Mouse (Mus musculus) cortical plate, adult 2 months (tissue): Measurements from ENCODE around the gene Ifitm5.

ENCODE experiments used
- CTCF ChIP-seq: fragments of 200-500 bp; IDR thresholded peaks from 2 replicates; pipeline ENCODE4 v1.5.1; 2011; ENCODE audit warnings: mild to moderate bottlenecking, control low read depth, low read length; ENCODE audit not compliant: insufficient read depth; ENCODE audit errors: extremely low read depth
- POLR2A ChIP-seq: fragments of 200-500 bp; IDR thresholded peaks from 2 replicates; pipeline ENCODE4 v1.6.1; 2011; ENCODE audit warnings: mild to moderate bottlenecking, low read length, control low read depth; ENCODE audit not compliant: insufficient read depth; ENCODE audit errors: extremely low read depth

DNA sequence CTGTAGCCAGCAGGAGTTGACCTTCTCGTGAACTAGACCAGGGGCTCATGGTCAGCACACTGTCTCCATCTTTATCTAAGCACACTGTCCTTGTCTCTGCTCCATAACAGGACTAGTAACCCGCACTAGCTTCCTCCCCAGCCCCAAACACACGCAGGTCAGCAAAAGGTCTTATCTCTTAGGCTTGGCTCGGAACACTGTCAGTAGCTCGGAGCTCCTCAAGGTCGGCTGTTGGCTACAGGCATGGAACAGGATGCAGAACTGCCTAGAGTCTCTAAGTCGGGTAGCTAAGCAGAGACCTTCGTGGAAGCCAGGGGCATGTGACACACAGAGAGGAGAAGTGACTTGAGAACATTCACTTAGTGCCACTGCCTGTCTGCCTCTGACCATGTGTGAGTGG lies 1.9 kb downstream of the Ifitm5 start:
- TF ChIP-seq CTCF (no peak), POLR2A (no peak)
